Mouse (Mus musculus): Measurements from ENCODE around the gene Fam160a1. TPM values are rescaled to one million over a fixed set of nuclear protein-coding genes. Genes with fewer than 3 reads are reported as not detected.

Fam160a1 gene
- 0.34 and 0.42 TPM in 2 replicates for polyA plus RNA-seq (2015; fragmentation: Nextera tagmentation; extraction: Ambion mirVana)

- Histone ChIP-seq H3K9ac (ENCODE audit: low read depth, low read length) (no peak within 1 kb of the TSS), H3K9me3 (replicated peaks; ENCODE audit: control insufficient read depth, low read length) (no peaks in the 10 kb centered on the region), H3K36me3 (ENCODE audit: control insufficient read depth, insufficient read depth) (no peaks in the 10 kb centered on the region), H3K4me2 (ENCODE audit: low read depth, low read length) (no peak within 1 kb of the TSS), H3K4me1 (ENCODE audit: control insufficient read depth, low read depth, low read length) (peaks cover 2% of the 10 kb centered on the region; the same call in 1 of the 2 replicates), H3K27ac (ENCODE audit: low read length) (no peak within 1 kb of the TSS), H3K4me3 (ENCODE audit: low read depth, low read length) (no peak within 1 kb of the TSS), H3K27me3 (ENCODE audit: control insufficient read depth, insufficient read depth, low read depth, low read length) (no peaks in the 10 kb centered on the region)
- 65% methylated on average over 2 of the region's 2 CpGs for WGBS (ENCODE audit: insufficient replicate concordance)
- no peak for ATAC-seq (ENCODE audit: low read depth)
Observed at GRCm38 (mm10) chr3:85817191-85817590, at the start of gene Fam160a1. Fam160a1 (minus strand) TSS chr3:85817291.

- Histone ChIP-seq H3K27ac (ENCODE audit: low read length) (no peak overlapping the region), H3K4me3 (ENCODE audit: low read depth, low read length) (no peak overlapping the region), H3K4me1 (ENCODE audit: control insufficient read depth, low read depth, low read length) (no peaks in the 10 kb centered on the region), H3K9ac (ENCODE audit: low read depth, low read length) (no peak overlapping the region), H3K4me2 (ENCODE audit: low read depth, low read length) (no peak overlapping the region), H3K36me3 (ENCODE audit: control insufficient read depth, insufficient read depth) (no peaks in the 10 kb centered on the region), H3K9me3 (replicated peaks; ENCODE audit: control insufficient read depth, low read length) (no peaks in the 10 kb centered on the region), H3K27me3 (ENCODE audit: control insufficient read depth, insufficient read depth, low read depth, low read length) (no peaks in the 10 kb centered on the region)
- ATAC-seq (ENCODE audit: low read depth) = no peak
- WGBS (ENCODE audit: insufficient replicate concordance) = 42% methylated on average over 3 of the region's 3 CpGs
Observed at GRCm38 (mm10) chr3:85863996-85864395, 46.9 kb upstream of the Fam160a1 start.

GRCm38 (mm10) chr3:85862886-85863285 is 45.8 kb upstream of the Fam160a1 start:
- no peaks in the 10 kb centered on the region for H3K36me3 ChIP-seq (ENCODE audit: control insufficient read depth, insufficient read depth)
- H3K4me1 ChIP-seq (ENCODE audit: control insufficient read depth, low read depth, low read length) = no peaks in the 10 kb centered on the region; the same call in 1 of the 2 replicates
- H3K4me2 ChIP-seq (ENCODE audit: low read depth, low read length) = no peak overlapping the region
- no peak overlapping the region for H3K9ac ChIP-seq (ENCODE audit: low read depth, low read length)
- WGBS (ENCODE audit: insufficient replicate concordance) = 69% methylated on average over 2 of the region's 2 CpGs
- H3K27ac ChIP-seq (ENCODE audit: low read length) = no peak overlapping the region
- H3K9me3 ChIP-seq (replicated peaks; ENCODE audit: control insufficient read depth, low read length) = no peaks in the 10 kb centered on the region
- H3K27me3 ChIP-seq (ENCODE audit: control insufficient read depth, insufficient read depth, low read depth, low read length) = no peaks in the 10 kb centered on the region
- H3K4me3 ChIP-seq (ENCODE audit: low read depth, low read length) = no peak overlapping the region
- ATAC-seq (ENCODE audit: low read depth) = no peak

- Histone ChIP-seq H3K27me3 (ENCODE audit: control insufficient read depth, insufficient read depth, low read depth, low read length) (no peaks in the 10 kb centered on the region), H3K9me3 (replicated peaks; ENCODE audit: control insufficient read depth, low read length) (no peaks in the 10 kb centered on the region), H3K4me3 (ENCODE audit: low read depth, low read length) (no peak overlapping the region), H3K4me1 (ENCODE audit: control insufficient read depth, low read depth, low read length) (no peaks in the 10 kb centered on the region; the same call in 1 of the 2 replicates), H3K4me2 (ENCODE audit: low read depth, low read length) (no peak overlapping the region), H3K27ac (ENCODE audit: low read length) (no peak overlapping the region), H3K9ac (ENCODE audit: low read depth, low read length) (no peak overlapping the region), H3K36me3 (ENCODE audit: control insufficient read depth, insufficient read depth) (no peaks in the 10 kb centered on the region)
- no peak for ATAC-seq (ENCODE audit: low read depth)
- 30% methylated on average over 5 of the region's 5 CpGs for WGBS (ENCODE audit: insufficient replicate concordance)
Observed at GRCm38 (mm10) chr3:85860996-85861395, 43.9 kb upstream of the Fam160a1 start.

GRCm38 (mm10) chr3:85859311-85859710 is 42.2 kb upstream of the Fam160a1 start:
- ATAC-seq (ENCODE audit: low read depth) = no peak
- 73% methylated on average over 6 of the region's 6 CpGs for WGBS (ENCODE audit: insufficient replicate concordance)
- H3K4me3 ChIP-seq (ENCODE audit: low read depth, low read length) = no peak overlapping the region

GRCm38 (mm10) chr3:85858140-85859135 is 41.3 kb upstream of the Fam160a1 start:
- no peak for ATAC-seq (ENCODE audit: low read depth)
- peaks cover 4% of the 10 kb centered on the region for H3K4me1 ChIP-seq (ENCODE audit: control insufficient read depth, low read depth, low read length)
- WGBS (ENCODE audit: insufficient replicate concordance) = 51% methylated on average over 11 of the region's 11 CpGs

More at GRCm38 (mm10) chr3:85859311-85859710, 42.2 kb upstream of the Fam160a1 start:
- Histone ChIP-seq H3K4me1 (ENCODE audit: control insufficient read depth, low read depth, low read length) (peaks cover 4% of the 10 kb centered on the region), H3K4me2 (ENCODE audit: low read depth, low read length) (no peak overlapping the region), H3K36me3 (ENCODE audit: control insufficient read depth, insufficient read depth) (no peaks in the 10 kb centered on the region), H3K27me3 (ENCODE audit: control insufficient read depth, insufficient read depth, low read depth, low read length) (no peaks in the 10 kb centered on the region), H3K9ac (ENCODE audit: low read depth, low read length) (no peak overlapping the region), H3K9me3 (replicated peaks; ENCODE audit: control insufficient read depth, low read length) (no peaks in the 10 kb centered on the region), H3K27ac (ENCODE audit: low read length) (no peak overlapping the region)

GRCm38 (mm10) chr3:85857083-85857482 is 40.0 kb upstream of the Fam160a1 start:
- no peak overlapping the region for H3K27ac ChIP-seq (ENCODE audit: low read length)
- ATAC-seq (ENCODE audit: low read depth) = peak; percentile 45; the same call in 1 of the 2 replicates
- no peaks in the 10 kb centered on the region for H3K27me3 ChIP-seq (ENCODE audit: control insufficient read depth, insufficient read depth, low read depth, low read length)
- H3K4me2 ChIP-seq (ENCODE audit: low read depth, low read length) = no peak overlapping the region
- no peak overlapping the region for H3K9ac ChIP-seq (ENCODE audit: low read depth, low read length)
- WGBS (ENCODE audit: insufficient replicate concordance) = 14% methylated on average over 4 of the region's 4 CpGs
- H3K36me3 ChIP-seq (ENCODE audit: control insufficient read depth, insufficient read depth) = no peaks in the 10 kb centered on the region
- no peak overlapping the region for H3K4me3 ChIP-seq (ENCODE audit: low read depth, low read length)
- H3K4me1 ChIP-seq (ENCODE audit: control insufficient read depth, low read depth, low read length) = peaks cover 4% of the 10 kb centered on the region
- H3K9me3 ChIP-seq (replicated peaks; ENCODE audit: control insufficient read depth, low read length) = no peaks in the 10 kb centered on the region

More at GRCm38 (mm10) chr3:85858140-85859135, 41.3 kb upstream of the Fam160a1 start:
- Histone ChIP-seq H3K36me3 (ENCODE audit: control insufficient read depth, insufficient read depth) (no peaks in the 10 kb centered on the region), H3K9me3 (replicated peaks; ENCODE audit: control insufficient read depth, low read length) (no peaks in the 10 kb centered on the region), H3K9ac (ENCODE audit: low read depth, low read length) (no peak overlapping the region), H3K27ac (ENCODE audit: low read length) (no peak overlapping the region), H3K27me3 (ENCODE audit: control insufficient read depth, insufficient read depth, low read depth, low read length) (no peaks in the 10 kb centered on the region), H3K4me2 (ENCODE audit: low read depth, low read length) (no peak overlapping the region), H3K4me3 (ENCODE audit: low read depth, low read length) (no peak overlapping the region)

GRCm38 (mm10) chr3:85855947-85856346 is 38.9 kb upstream of the Fam160a1 start:
- H3K27ac ChIP-seq (ENCODE audit: low read length) = no peak overlapping the region
- H3K9me3 ChIP-seq (replicated peaks; ENCODE audit: control insufficient read depth, low read length) = no peaks in the 10 kb centered on the region
- H3K36me3 ChIP-seq (ENCODE audit: control insufficient read depth, insufficient read depth) = no peaks in the 10 kb centered on the region
- no peak overlapping the region for H3K4me2 ChIP-seq (ENCODE audit: low read depth, low read length)
- H3K27me3 ChIP-seq (ENCODE audit: control insufficient read depth, insufficient read depth, low read depth, low read length) = no peaks in the 10 kb centered on the region
- 71% methylated on average over 5 of the region's 5 CpGs for WGBS (ENCODE audit: insufficient replicate concordance)
- no peak overlapping the region for H3K9ac ChIP-seq (ENCODE audit: low read depth, low read length)
- no peak overlapping the region for H3K4me3 ChIP-seq (ENCODE audit: low read depth, low read length)
- peak; percentile 70 for ATAC-seq (ENCODE audit: low read depth)
- H3K4me1 ChIP-seq (ENCODE audit: control insufficient read depth, low read depth, low read length) = peaks cover 4% of the 10 kb centered on the region

GRCm38 (mm10) chr3:85855043-85855442 is 38.0 kb upstream of the Fam160a1 start:
- Histone ChIP-seq H3K4me1 (ENCODE audit: control insufficient read depth, low read depth, low read length) (peaks cover 4% of the 10 kb centered on the region), H3K9me3 (replicated peaks; ENCODE audit: control insufficient read depth, low read length) (no peaks in the 10 kb centered on the region), H3K27me3 (ENCODE audit: control insufficient read depth, insufficient read depth, low read depth, low read length) (no peaks in the 10 kb centered on the region), H3K4me3 (ENCODE audit: low read depth, low read length) (no peak overlapping the region), H3K36me3 (ENCODE audit: control insufficient read depth, insufficient read depth) (no peaks in the 10 kb centered on the region), H3K27ac (ENCODE audit: low read length) (no peak overlapping the region), H3K4me2 (ENCODE audit: low read depth, low read length) (no peak overlapping the region), H3K9ac (ENCODE audit: low read depth, low read length) (no peak overlapping the region)
- no peak for ATAC-seq (ENCODE audit: low read depth)
- WGBS (ENCODE audit: insufficient replicate concordance) = 77% methylated on average over 3 of the region's 3 CpGs
